Mouse (Mus musculus): ENCODE results near the gene Sept3.

- TF ChIP-seq CTCF (IDR thresholded peaks at IDR 0.05; ENCODE audit: borderline replicate concordance, insufficient read depth, low read length) (no peak), POLR2A (IDR thresholded peaks at IDR 0.05; ENCODE audit: low read depth, low read length) (no peak)
Measured at GRCm38 (mm10) chr15:82339634-82340254, 65.1 kb downstream of the Sept3 start.
